Mouse (Mus musculus) liver, postnatal 0 days (tissue): ENCODE results near the gene Mctp1.

ENCODE experiments used
- CTCF ChIP-seq: sonication (generic); IDR thresholded peaks from 2 replicates; pipeline ENCODE4 v1.5.1; 2016; ENCODE audit warnings: antibody characterized with exemption, low read depth
- EP300 ChIP-seq: IDR thresholded peaks from 2 replicates; pipeline ENCODE4 v1.6.1; 2016; ENCODE audit warnings: antibody characterized with exemption, low read depth, mild to moderate bottlenecking

- TF ChIP-seq EP300, result no peak
- no peak for TF ChIP-seq CTCF
These were observed 416.8 kb downstream of the Mctp1 start for GRCm38 (mm10) chr13:76801126-76801632.
